Mouse (Mus musculus): ENCODE results near the gene Ccnd2. TPM values are rescaled to one million over a fixed set of nuclear protein-coding genes. Genes with fewer than 3 reads are reported as not detected.
A peak's percentile ranks its signal among the peaks of the same experiment; 100 is the strongest.

Ccnd2 gene
- polyA plus RNA-seq, 1 experiment from 2014 or later, result 482 TPM

DNA sequence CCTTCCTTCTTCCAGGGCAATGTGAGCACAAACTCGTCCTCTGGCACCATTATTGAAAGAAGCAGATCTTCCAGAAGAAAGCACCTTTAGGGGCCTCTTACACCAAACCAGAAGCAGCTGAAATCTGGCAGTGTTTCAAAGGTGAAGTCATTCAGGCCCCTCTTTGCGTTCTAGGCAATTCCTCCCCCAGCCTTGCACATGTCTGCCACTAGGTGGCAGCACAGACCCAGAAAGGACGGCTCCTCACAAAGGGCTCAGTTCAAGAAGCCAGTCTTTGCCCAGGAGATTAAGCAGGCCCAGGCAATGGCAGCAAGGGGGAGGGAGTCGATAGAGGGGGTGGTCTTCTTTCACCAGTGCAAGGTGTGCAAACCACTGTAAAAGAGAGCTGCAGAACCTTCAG, 4.3 kb downstream of the Ccnd2 start:
- Histone ChIP-seq H3K4me3 (0 out of 2 replicates have a peak overlapping the region, but pooled peaks have one; percentile 89), H3K9me3 (replicated peaks) (no peaks in the 10 kb centered on the region), H3K4me2 (peak overlapping the region; percentile 92), H3K36me3 (peaks cover 17% of the 10 kb centered on the region), H3K9ac (no peak overlapping the region), H3K27ac (0 out of 2 replicates have a peak overlapping the region, but pooled peaks have one; percentile 45), H3K27me3 (no peaks in the 10 kb centered on the region), H3K4me1 (replicated peaks) (peaks cover 63% of the 10 kb centered on the region)
- ATAC-seq (replicated peaks; ENCODE audit: insufficient number of reproducible peaks, insufficient read depth, low FRiP score, low read depth), result no peak
- WGBS, result under 1% methylated on average over 4 of the region's 4 CpGs

DNA sequence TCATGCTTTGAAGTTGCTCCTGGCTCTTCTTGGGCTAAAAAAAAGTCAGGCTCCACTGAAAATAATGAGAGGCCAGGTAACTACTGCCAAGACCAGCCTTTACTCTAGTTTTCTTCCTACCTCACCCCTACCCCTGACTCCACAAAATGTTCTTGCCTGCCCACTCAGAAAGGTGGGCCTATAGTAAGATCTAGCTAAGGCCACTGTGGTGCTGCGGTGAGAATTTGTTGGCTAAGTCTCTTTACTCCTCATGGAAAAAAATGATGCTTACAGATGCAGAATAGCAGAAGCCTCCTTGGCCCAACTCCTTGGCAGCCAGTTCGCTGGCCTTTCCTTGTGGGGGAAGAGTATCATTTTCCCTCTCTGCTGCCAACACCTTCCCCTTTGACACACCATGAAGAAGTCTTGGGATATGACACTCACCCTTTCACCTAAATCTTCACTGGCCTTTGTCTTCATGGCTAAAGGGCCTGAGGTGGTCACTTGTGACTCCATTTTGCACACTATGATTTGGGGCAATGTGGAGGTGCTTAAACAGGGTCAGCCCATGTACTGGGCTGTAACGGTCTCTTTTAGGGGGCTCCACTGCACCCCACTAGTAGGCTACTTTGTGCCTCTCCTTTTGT, 5.6 kb downstream of the Ccnd2 start:
- no peak overlapping the region for H3K9ac ChIP-seq
- H3K4me2 ChIP-seq, result no peak overlapping the region
- H3K9me3 ChIP-seq (replicated peaks), result no peaks in the 10 kb centered on the region
- peaks cover 21% of the 10 kb centered on the region for H3K36me3 ChIP-seq
- no peak overlapping the region for H3K27ac ChIP-seq
- WGBS, result 81% methylated on average over 3 of the region's 3 CpGs
- no peaks in the 10 kb centered on the region for H3K27me3 ChIP-seq
- H3K4me1 ChIP-seq (replicated peaks), result peaks cover 57% of the 10 kb centered on the region
- H3K4me3 ChIP-seq, result no peak overlapping the region
- ATAC-seq (replicated peaks; ENCODE audit: insufficient number of reproducible peaks, insufficient read depth, low FRiP score, low read depth), result no peak

GRCm38 (mm10) chr6:127145464-127146190, 6.4 kb downstream of the Ccnd2 start:
- Histone ChIP-seq H3K27ac (no peak overlapping the region), H3K9ac (no peak overlapping the region), H3K9me3 (replicated peaks) (no peaks in the 10 kb centered on the region), H3K4me3 (no peak overlapping the region), H3K4me2 (no peak overlapping the region), H3K27me3 (no peaks in the 10 kb centered on the region), H3K36me3 (peaks cover 28% of the 10 kb centered on the region), H3K4me1 (replicated peaks) (peaks cover 52% of the 10 kb centered on the region)
- ATAC-seq (replicated peaks; ENCODE audit: insufficient number of reproducible peaks, insufficient read depth, low FRiP score, low read depth), result no peak
- 52% methylated on average over 20 of the region's 20 CpGs for WGBS

DNA sequence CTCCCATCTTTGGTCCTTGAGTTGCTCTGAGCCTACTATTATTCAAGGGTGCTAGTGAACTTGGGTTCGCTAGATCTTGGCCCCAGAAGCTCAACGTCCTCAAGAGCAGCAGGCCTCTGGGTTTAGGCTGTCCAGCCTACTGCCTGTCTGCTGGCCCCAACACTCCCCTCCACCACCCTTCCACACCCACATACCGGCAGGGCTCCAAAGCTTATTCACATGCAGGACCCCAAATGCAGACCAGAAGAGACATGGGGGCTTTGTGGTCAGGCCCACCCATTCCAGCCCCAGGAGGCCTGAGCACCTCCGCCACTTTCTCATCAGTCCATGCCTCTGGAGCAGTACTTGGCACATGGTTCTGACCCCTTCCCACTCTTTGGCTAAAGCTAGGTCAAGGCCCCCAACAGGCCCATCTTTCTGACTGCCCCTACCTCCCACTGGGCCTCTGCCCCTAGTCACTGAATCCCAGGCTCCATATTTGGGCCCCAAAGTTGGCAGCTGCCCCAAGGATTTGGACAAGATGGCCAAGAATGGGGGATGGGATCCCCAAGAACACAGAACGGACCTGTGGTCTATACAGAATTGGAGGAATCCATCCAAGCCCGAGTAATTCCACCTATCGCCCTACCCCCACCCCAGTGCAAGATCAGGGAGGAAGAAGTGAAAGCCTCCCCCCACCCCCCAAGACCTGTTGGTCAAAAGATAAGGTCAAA, 8.3 kb downstream of the Ccnd2 start:
- Histone ChIP-seq H3K9me3 (replicated peaks) (no peaks in the 10 kb centered on the region), H3K4me1 (replicated peaks) (peaks cover 51% of the 10 kb centered on the region), H3K27me3 (no peaks in the 10 kb centered on the region), H3K27ac (no peak overlapping the region), H3K36me3 (peaks cover 43% of the 10 kb centered on the region), H3K4me3 (no peak overlapping the region), H3K4me2 (no peak overlapping the region), H3K9ac (no peak overlapping the region)
- 83% methylated on average over 7 of the region's 7 CpGs for WGBS
- ATAC-seq (replicated peaks; ENCODE audit: insufficient number of reproducible peaks, insufficient read depth, low FRiP score, low read depth), result no peak

DNA sequence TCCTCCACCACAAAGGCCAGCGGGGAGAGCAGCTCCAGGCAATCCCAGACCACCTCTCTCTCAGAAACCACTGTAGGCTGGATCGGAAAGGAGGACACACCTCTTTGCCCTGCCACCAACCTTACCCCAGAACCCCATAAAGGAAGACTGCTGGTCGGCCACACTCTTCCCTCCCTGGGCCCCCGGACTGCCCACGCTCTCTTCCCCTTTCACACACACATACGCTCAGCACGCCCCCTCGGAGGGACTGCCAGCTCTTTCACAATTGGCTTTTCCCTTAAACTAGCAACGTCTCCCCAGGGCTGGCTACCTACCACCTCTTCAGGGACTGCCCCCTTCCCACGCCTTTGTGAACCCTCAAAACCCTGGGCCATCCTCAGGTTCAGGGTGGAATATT, 8.9 kb downstream of the Ccnd2 start:
- Histone ChIP-seq H3K36me3 (peaks cover 48% of the 10 kb centered on the region), H3K4me2 (no peak overlapping the region), H3K4me1 (replicated peaks) (peaks cover 46% of the 10 kb centered on the region), H3K9me3 (replicated peaks) (no peaks in the 10 kb centered on the region), H3K4me3 (no peak overlapping the region), H3K27me3 (no peaks in the 10 kb centered on the region), H3K27ac (no peak overlapping the region), H3K9ac (no peak overlapping the region)
- 76% methylated on average over 10 of the region's 10 CpGs for WGBS
- ATAC-seq (replicated peaks; ENCODE audit: insufficient number of reproducible peaks, insufficient read depth, low FRiP score, low read depth), result no peak

DNA sequence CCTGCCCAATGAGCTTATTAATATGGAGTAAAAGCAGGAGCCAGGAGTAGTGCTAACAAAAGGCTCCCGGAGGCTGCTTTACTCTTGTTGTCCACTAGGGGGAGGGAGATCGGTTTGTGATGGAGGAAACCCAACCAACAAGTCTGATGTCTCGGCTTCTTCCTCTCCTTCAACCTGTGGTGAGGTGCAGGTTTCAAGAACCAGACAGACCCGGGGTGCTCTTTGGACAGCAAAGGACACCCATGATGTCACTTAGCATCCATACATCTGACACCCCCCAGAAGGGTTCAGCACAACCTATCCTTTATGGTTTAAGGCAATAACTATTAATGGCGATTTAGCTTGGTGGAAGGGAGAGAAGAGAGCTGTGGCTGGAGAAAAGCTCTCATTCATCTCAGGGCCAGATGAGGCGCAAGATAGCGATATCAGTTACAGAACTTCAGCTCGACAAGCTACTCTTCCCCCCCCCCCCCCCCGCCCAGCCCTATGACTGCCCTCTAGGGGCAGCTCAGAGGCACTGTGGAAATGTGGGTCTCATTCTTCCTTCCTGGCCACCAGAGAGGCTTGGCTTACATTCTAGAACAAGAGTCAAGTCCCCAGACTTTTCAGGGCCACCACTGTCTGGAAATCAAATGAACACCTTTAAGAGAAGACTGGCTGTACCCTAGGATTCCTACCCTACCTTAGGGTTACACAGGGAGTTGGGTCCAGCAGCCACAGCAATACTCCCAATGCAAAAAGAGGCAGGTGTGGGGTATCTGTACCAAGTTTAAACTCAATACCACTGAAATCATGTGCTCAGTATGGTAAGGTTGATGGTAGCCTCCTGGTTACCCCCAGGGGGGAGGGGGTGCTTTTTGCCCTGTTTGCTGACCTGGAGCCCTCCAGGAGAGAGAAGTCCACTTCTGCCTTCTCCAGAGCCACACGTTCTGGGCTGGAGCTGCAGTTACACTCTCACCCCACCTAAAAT, 9.6 kb downstream of the Ccnd2 start:
- peaks cover 42% of the 10 kb centered on the region for H3K4me1 ChIP-seq (replicated peaks)
- no peak for ATAC-seq (replicated peaks; ENCODE audit: insufficient number of reproducible peaks, insufficient read depth, low FRiP score, low read depth)

GRCm38 (mm10) chr6:127138962-127139361, 13.0 kb downstream of the Ccnd2 start:
- 92% methylated on average over 11 of the region's 11 CpGs for WGBS
- Histone ChIP-seq H3K4me1 (replicated peaks) (peaks cover 31% of the 10 kb centered on the region), H3K9me3 (replicated peaks) (no peaks in the 10 kb centered on the region), H3K4me2 (no peak overlapping the region), H3K4me3 (no peak overlapping the region), H3K27ac (no peak overlapping the region), H3K36me3 (peaks cover 54% of the 10 kb centered on the region), H3K9ac (no peak overlapping the region), H3K27me3 (no peaks in the 10 kb centered on the region)
- no peak for ATAC-seq (replicated peaks; ENCODE audit: insufficient number of reproducible peaks, insufficient read depth, low FRiP score, low read depth)

More for the DNA sequence above, 9.6 kb downstream of the Ccnd2 start:
- no peak overlapping the region; the same call in 1 of the 2 replicates for H3K9ac ChIP-seq
- H3K27ac ChIP-seq, result no peak overlapping the region; the same call in 1 of the 2 replicates
- no peaks in the 10 kb centered on the region for H3K9me3 ChIP-seq (replicated peaks)
- 0 out of 2 replicates have a peak overlapping the region, but pooled peaks have one; percentile 11 for H3K4me2 ChIP-seq
- whole genome bisulfite sequencing, result 29% methylated on average over 9 of the region's 10 CpGs
- no peak overlapping the region for H3K4me3 ChIP-seq
- H3K36me3 ChIP-seq, result peaks cover 55% of the 10 kb centered on the region
- H3K27me3 ChIP-seq, result no peaks in the 10 kb centered on the region

DNA sequence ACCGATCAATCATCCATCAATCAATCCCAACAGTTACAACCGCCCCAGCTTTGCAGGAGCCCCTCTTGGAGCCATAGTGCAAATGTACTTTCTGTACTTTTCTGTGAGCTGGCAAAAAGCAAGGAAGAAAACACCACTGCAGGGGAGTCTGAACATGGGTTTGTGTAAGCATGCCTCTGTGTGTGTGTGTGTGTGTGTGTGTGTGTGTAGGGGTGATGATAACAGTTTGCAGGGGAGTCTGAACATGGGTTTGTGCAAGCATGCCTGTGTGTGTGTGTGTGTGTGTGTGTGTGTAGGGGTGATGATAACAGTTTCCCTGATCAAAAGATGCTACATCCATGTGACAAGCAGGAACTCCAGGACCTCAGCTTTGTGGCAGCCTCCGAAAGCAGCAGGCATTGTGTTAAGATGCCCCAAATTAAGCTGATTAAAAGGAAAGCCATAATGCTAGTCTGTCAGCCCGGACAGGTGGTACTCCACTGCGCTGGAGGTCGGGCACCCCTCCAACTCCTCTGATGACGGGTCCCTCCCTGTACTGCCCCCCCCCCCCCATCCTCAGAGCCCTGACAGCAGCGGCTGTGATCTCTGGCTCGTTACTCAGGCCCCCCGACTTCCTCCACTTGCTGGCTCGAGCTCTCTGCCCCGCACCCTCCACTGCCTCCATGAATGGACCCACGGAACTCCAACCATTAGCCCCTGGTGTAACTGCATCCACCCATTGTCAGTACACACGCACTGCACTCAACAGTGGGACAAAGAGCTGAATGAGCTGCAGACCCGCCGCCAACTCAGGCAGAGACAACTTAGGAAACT, 18.4 kb downstream of the Ccnd2 start:
- Histone ChIP-seq H3K4me1 (replicated peaks) (peaks cover 16% of the 10 kb centered on the region), H3K9ac (no peak overlapping the region), H3K27me3 (no peaks in the 10 kb centered on the region), H3K36me3 (peaks cover 73% of the 10 kb centered on the region), H3K9me3 (replicated peaks) (no peaks in the 10 kb centered on the region), H3K4me3 (no peak overlapping the region), H3K4me2 (no peak overlapping the region), H3K27ac (no peak overlapping the region)
- WGBS, result 66% methylated on average over 16 of the region's 16 CpGs
- no peak for ATAC-seq (replicated peaks; ENCODE audit: insufficient number of reproducible peaks, insufficient read depth, low FRiP score, low read depth)

GRCm38 (mm10) chr6:127132719-127133118, 19.3 kb downstream of the Ccnd2 start:
- H3K9ac ChIP-seq, result no peak overlapping the region
- H3K27ac ChIP-seq, result no peak overlapping the region
- H3K4me2 ChIP-seq, result no peak overlapping the region
- no peaks in the 10 kb centered on the region for H3K27me3 ChIP-seq
- no peaks in the 10 kb centered on the region for H3K9me3 ChIP-seq (replicated peaks)
- H3K4me3 ChIP-seq, result no peak overlapping the region
- 62% methylated on average over 3 of the region's 3 CpGs for WGBS
- H3K4me1 ChIP-seq (replicated peaks), result peaks cover 13% of the 10 kb centered on the region
- ATAC-seq (replicated peaks; ENCODE audit: insufficient number of reproducible peaks, insufficient read depth, low FRiP score, low read depth), result no peak
- H3K36me3 ChIP-seq, result peaks cover 71% of the 10 kb centered on the region

GRCm38 (mm10) chr6:127131946-127132345, 20.0 kb downstream of the Ccnd2 start:
- no peak for ATAC-seq (replicated peaks; ENCODE audit: insufficient number of reproducible peaks, insufficient read depth, low FRiP score, low read depth)
- H3K9ac ChIP-seq, result no peak overlapping the region
- no peak overlapping the region for H3K4me3 ChIP-seq
- H3K27me3 ChIP-seq, result no peaks in the 10 kb centered on the region
- peaks cover 13% of the 10 kb centered on the region for H3K4me1 ChIP-seq (replicated peaks)
- no peak overlapping the region for H3K4me2 ChIP-seq
- no peak overlapping the region for H3K27ac ChIP-seq
- H3K36me3 ChIP-seq, result peaks cover 71% of the 10 kb centered on the region
- 66% methylated on average over 3 of the region's 3 CpGs for WGBS
- no peaks in the 10 kb centered on the region for H3K9me3 ChIP-seq (replicated peaks)
